Mouse (Mus musculus): ENCODE measurements around the gene Sh3gl3. TPM values are rescaled to one million over a fixed set of nuclear protein-coding genes. Genes with fewer than 3 reads are reported as not detected.

Sh3gl3 gene
- polyA plus RNA-seq, 1 experiment = not detected

DNA sequence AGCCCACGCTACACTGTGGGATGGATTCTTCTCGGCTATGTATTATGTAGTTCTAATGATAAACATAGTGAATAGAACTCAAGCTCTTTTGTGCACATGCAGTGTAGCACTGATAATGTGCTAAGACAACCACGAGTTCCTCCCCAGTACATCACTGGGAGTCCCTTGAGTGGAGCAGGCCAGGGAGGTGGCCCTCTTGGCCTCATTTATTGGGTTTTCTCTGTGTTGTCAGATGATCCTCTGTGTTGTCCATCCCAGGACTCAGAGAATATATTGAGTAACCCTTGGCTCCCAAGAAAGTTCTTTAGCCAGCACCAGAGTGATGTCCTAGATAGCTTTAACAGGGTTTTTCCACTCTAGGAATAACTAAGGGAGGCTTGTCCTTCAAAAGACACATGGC is 176.8 kb downstream of the Sh3gl3 start:
- WGBS = 82% methylated on average over 3 of the region's 3 CpGs
- Histone ChIP-seq H3K4me3 (ENCODE audit: insufficient read depth, low read depth, low read length) (no peak overlapping the region), H3K4me1 (ENCODE audit: control insufficient read depth, insufficient read depth, low read length) (no peaks in the 10 kb centered on the region), H3K27ac (ENCODE audit: insufficient read depth, low read depth, low read length) (no peak overlapping the region)
- TF ChIP-seq POLR2A (IDR thresholded peaks at IDR 0.05; ENCODE audit: insufficient read depth, low read depth, low read length) (no peak), CTCF (IDR thresholded peaks at IDR 0.05; ENCODE audit: insufficient read depth, low read depth, low read length) (no peak)

Other genes with a start within 250 kb of the Sh3gl3 start
- gene Hdgfl3, start 239.4 kb upstream of the Sh3gl3 start, polyA plus RNA-seq (2012; ENCODE audit: insufficient read depth, insufficient read length, low replicate concordance, missing spikeins) = not detected in 2 replicates
- not detected in 2 replicates for gene Bnc1, start 181.5 kb upstream of the Sh3gl3 start, polyA plus RNA-seq (2012; ENCODE audit: insufficient read depth, insufficient read length, low replicate concordance, missing spikeins)
- not detected in 2 replicates for gene Adamtsl3, start 161.9 kb downstream of the Sh3gl3 start, polyA plus RNA-seq (2012; ENCODE audit: insufficient read depth, insufficient read length, low replicate concordance, missing spikeins)